Comparison of ENCODE assay signal across 8 mouse cellular contexts in genomic region chr9:44882436-44882980, GRCm38 (mm10). TPM values are rescaled to one million over a fixed set of nuclear protein-coding genes. Genes with fewer than 3 reads are reported as not detected.
DNase-seq lines count a peak whose midpoint lies in the region; ATAC-seq lines count a peak whose summit lies in the region.

No protein-coding gene starts in this region.

- no peaks in the 10 kb centered on the region for H3K27me3 ChIP-seq in limb, embryonic 13.5 days
- H3K27me3 ChIP-seq in midbrain, embryonic 15.5 days (replicated peaks): no peaks in the 10 kb centered on the region
- no peaks in the 10 kb centered on the region for H3K27me3 ChIP-seq in stomach, embryonic 15.5 days (replicated peaks)

- under 1% methylated on average over 26 of the region's 27 CpGs for WGBS in limb, embryonic 13.5 days
- WGBS in midbrain, embryonic 15.5 days: under 1% methylated on average over 26 of the region's 27 CpGs
- under 1% methylated on average over 26 of the region's 27 CpGs for WGBS in stomach, embryonic 15.5 days

- H3K9ac ChIP-seq in limb, embryonic 13.5 days: peak overlapping the region; percentile 86
- peak overlapping the region; percentile 97 for H3K9ac ChIP-seq in midbrain, embryonic 15.5 days
- peak overlapping the region; percentile 52 for H3K9ac ChIP-seq in stomach, embryonic 15.5 days

- H3K4me1 ChIP-seq in limb, embryonic 13.5 days: peaks cover 34% of the 10 kb centered on the region
- peaks cover 28% of the 10 kb centered on the region for H3K4me1 ChIP-seq in midbrain, embryonic 15.5 days
- H3K4me1 ChIP-seq in stomach, embryonic 15.5 days: peaks cover 19% of the 10 kb centered on the region

- peak overlapping the region; percentile 87 for H3K4me3 ChIP-seq in limb, embryonic 13.5 days
- H3K4me3 ChIP-seq in midbrain, embryonic 15.5 days: peak overlapping the region; percentile 96
- H3K4me3 ChIP-seq in stomach, embryonic 15.5 days (replicated peaks): peak overlapping the region; percentile 99

- peak; percentile 20 for DNase-seq in ovary, adult 18-20 months (ENCODE audit: low spot score)
- DNase-seq in ovary, postnatal 10 days (ENCODE audit: low spot score): no peak
- peak; percentile 76 for DNase-seq in cerebellum, adult 9-11 months
- peak; percentile 24 to 51 for DNase-seq in frontal cortex, postnatal 36 days (ENCODE audit: low spot score in 2 of 2)
- DNase-seq in induced T-regulatory cell, adult 2 months (ENCODE audit: low read depth): peak; percentile 84

- no peaks in the 10 kb centered on the region for H3K9me3 ChIP-seq in limb, embryonic 13.5 days
- no peaks in the 10 kb centered on the region for H3K9me3 ChIP-seq in midbrain, embryonic 15.5 days
- H3K9me3 ChIP-seq in stomach, embryonic 15.5 days: no peaks in the 10 kb centered on the region

- H3K27ac ChIP-seq in limb, embryonic 13.5 days: peak overlapping the region; percentile 99
- H3K27ac ChIP-seq in midbrain, embryonic 15.5 days: peak overlapping the region; percentile 98
- peak overlapping the region; percentile 99 for H3K27ac ChIP-seq in stomach, embryonic 15.5 days

- H3K4me2 ChIP-seq in limb, embryonic 13.5 days (replicated peaks): peak overlapping the region; percentile 98
- peak overlapping the region; percentile 98 for H3K4me2 ChIP-seq in midbrain, embryonic 15.5 days
- peak overlapping the region; percentile 98 for H3K4me2 ChIP-seq in stomach, embryonic 15.5 days

- ATAC-seq in limb, embryonic 13.5 days (ENCODE audit: low FRiP score, low read depth): peak; percentile 63
- peak; percentile 68 for ATAC-seq in midbrain, embryonic 15.5 days (replicated peaks)
- peak; percentile 52 for ATAC-seq in stomach, embryonic 15.5 days (ENCODE audit: insufficient read depth, low FRiP score, low read depth)

- H3K36me3 ChIP-seq in limb, embryonic 13.5 days: peaks cover 3% of the 10 kb centered on the region
- no peaks in the 10 kb centered on the region for H3K36me3 ChIP-seq in midbrain, embryonic 15.5 days (replicated peaks)
- H3K36me3 ChIP-seq in stomach, embryonic 15.5 days: no peaks in the 10 kb centered on the region

RNA-seq across cellular contexts. Expression of gene Kmt2a, which starts 1.4 kb away (rescaled TPM):
- 18.0 and 20.3 TPM in 2 replicates for polyA plus RNA-seq in limb, embryonic 13.5 days (2015; fragmentation: Nextera tagmentation; extraction: Ambion mirVana)
- polyA plus RNA-seq in midbrain, embryonic 15.5 days (2015; fragmentation: Nextera tagmentation; extraction: Ambion mirVana): 23.5 and 25.6 TPM in 2 replicates
- polyA plus RNA-seq in stomach, embryonic 15.5 days (2015; fragmentation: Nextera tagmentation; extraction: Ambion mirVana): 14.1 and 14.2 TPM in 2 replicates

RNA-seq across cellular contexts. Expression of gene Atp5l, which starts 38.0 kb away (rescaled TPM):
- 613 and 626 TPM in 2 replicates for polyA plus RNA-seq in limb, embryonic 13.5 days (2015; fragmentation: Nextera tagmentation; extraction: Ambion mirVana)
- polyA plus RNA-seq in midbrain, embryonic 15.5 days (2015; fragmentation: Nextera tagmentation; extraction: Ambion mirVana): 670 and 687 TPM in 2 replicates
- 757 and 776 TPM in 2 replicates for polyA plus RNA-seq in stomach, embryonic 15.5 days (2015; fragmentation: Nextera tagmentation; extraction: Ambion mirVana)
